Mouse (Mus musculus) kidney, adult 9 months (tissue): ENCODE results near the gene Wnt9b.

ENCODE experiments used
- DNase-seq: peaks from one replicate; pipeline ENCODE4 v3.0.0; 2022

Wnt9b gene

GRCm38 (mm10) chr11:103731594-103731993, 18.0 kb downstream of the Wnt9b start:
- DNase-seq: peak; percentile 45

GRCm38 (mm10) chr11:103729282-103729985, 20.2 kb downstream of the Wnt9b start:
- DNase-seq: peak; percentile 79

DNA sequence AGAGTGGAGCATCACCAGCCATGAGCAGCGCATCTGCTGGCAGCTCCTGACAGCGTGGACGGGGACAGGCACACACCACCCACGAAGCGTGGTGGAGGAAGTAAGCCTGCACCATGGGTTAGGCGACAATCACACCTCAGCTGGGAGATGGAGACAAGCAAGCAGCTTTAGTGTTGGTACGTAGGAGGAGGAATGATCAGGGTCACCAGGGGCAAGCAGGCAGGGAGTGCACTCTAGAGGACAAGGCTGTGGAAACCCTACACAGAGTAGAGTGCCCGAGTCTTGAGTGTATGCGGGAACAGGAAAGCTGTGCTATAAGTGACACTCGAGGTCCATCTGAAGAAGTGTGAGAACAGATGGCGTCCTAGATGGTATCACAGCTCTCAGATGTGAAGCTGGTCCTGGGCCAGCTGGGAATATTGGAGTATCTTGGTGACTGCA, 25.3 kb downstream of the Wnt9b start:
- DNase-seq: no peak

DNA sequence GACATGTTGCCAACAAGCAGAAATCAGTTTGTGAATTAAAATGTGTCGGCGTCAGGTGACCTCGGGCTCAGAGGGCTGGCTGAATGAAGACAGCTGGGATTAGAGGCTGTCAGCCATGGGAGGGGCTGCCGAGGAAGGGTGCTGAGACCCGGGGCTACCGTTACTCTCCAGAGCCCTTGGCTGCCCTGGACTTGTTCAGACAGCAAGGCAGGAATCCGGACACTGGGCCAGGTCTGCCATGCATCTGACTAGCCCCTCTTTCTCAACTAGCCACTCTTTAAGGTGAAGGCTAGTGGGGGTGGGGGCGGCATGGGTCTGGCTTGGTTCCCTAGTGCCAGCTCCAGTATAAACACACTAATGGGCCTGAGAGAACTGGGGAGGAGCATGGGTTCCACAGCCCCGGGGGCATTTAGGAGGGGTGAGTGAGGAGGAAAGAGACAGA, 27.6 kb downstream of the Wnt9b start:
- peak; percentile 51 for DNase-seq

- peak; percentile 62 for DNase-seq
These were observed 28.1 kb downstream of the Wnt9b start for GRCm38 (mm10) chr11:103721468-103722039.

DNA sequence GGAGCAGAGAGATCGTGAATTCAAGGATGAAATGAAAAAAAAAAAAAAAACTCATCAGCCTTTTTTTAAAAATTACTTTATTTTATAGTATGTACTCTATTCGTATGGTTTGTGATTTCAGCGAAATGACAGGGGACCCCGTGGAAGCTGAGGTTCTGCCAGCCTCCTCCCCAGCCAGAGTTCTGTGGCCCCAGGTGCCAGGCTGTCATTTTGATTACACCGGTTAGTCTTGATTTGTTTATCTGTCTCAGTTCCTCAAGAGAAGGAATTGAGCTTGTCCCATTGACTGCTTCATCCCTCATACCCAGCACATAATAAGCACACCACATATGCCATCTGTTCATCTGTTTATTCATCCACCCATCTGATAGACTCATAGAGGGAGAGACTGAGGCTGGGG, 30.2 kb downstream of the Wnt9b start:
- no peak for DNase-seq

- no peak for DNase-seq
These were observed 32.6 kb downstream of the Wnt9b start for GRCm38 (mm10) chr11:103716971-103717370.

DNA sequence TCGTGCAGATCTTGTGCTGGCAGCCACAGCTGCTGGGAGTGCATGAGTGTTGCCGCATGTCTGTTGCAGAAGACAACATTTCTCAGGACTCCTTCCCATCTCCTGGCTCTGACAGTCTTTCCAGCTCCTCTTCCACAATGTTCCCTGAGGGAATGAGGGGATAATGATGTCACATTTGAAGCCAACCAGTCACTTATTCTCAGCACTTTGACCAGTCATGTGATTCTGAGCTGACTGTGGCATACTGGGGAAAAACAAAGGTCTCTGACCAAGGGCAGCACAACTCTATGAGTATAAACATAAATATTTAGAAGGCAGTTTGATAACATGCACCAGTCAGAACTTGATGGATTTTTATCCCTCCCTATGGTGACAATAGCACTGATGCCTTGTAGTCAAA, 35.5 kb downstream of the Wnt9b start:
- peak; percentile 72 for DNase-seq

- DNase-seq: peak; percentile 49
These were observed 37.6 kb downstream of the Wnt9b start for GRCm38 (mm10) chr11:103711851-103712587.

DNA sequence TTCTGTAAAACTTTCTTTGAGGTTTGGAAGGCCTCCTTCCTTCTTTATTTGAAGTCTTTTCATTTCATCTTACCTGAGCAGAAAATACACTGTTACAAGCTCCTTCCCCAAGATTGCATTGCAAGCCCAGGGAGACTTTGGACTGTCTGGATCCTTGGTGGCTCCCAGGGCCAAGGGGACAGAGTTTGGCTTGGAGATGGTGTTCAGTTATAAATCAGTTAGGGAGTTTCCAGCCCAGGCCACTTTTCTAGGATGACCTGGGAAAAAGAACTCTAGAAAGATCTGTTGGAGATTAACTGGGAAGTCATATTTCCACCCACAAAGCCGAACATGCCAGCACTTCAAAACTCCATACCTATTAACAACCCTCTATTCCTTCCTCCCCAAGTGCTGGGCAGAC, 39.6 kb downstream of the Wnt9b start:
- DNase-seq: peak; percentile 80

DNA sequence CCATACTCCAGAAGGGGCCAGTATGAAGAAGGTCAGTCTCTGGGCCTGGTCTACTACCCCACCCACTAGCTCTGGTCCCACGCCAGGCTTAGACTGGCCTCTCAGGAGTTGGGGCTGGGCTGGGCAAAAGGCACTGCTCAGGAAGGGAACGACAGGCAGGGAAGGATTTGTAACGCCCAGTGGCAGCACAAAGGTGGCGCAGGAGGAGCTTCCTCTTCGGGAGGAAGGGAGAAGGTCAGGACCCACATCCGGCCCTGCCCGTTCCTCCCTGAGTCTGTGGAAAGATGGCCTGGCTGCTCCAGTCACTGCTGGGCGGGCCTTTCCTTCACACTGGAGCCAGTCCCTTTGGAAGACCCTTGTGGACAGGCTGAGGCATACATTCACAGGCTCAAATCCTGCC, 42.6 kb downstream of the Wnt9b start:
- peak; percentile 86 for DNase-seq

DNA sequence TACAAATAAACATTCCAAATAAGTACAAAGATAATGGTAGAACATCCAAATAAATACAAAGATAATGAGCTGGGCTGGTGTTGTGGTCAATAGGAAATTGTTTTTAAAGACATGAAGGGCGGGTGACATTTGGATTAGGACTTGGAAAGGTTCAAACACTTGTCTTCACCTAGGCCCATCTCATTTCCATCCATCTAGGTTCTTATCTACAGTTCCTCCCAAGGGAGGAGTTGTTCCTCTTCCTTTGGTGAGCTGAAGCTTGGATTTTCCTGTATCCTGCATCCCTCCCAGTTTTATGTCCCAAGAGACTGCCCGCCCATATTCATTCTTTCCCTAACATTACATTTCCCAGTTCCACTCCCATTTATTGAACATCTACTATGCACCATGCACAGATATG, 51.4 kb downstream of the Wnt9b start:
- no peak for DNase-seq

DNA sequence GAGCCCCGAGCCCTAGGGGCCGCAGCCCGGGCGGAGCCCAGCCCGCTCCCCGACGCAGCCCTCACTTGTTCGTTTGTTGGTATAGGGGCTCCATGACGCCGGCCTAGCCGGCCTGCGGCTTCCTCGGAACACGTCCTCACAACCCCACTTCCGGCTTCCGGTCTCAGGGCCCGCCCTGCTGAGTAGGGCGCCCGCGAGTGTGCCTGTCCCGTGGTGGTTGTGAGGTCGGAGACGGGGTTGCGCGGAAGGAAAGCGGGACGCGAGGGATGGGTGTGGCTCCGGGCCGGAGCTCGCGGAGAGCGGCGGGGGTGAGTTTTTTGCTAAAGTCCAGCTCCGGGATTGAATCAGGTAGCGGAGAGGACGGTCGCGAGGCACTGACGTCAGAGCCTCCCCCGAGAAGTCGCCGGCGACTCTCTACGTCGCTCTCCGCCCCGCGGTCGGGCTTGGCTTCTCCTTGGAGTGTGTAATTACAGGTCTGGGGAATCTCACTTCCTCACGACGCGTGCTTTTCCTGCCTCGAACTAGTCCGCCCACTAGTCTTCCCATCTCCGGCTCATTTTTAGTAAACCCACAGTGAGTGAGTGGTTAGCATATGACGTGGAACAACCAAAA, 52.0 kb downstream of the Wnt9b start, which contains the start of gene Gosr2:
Gene Gosr2 (minus strand): TSS at position 334 of the 612 bp plus-strand sequence.
- peak; percentile 94 for DNase-seq

DNA sequence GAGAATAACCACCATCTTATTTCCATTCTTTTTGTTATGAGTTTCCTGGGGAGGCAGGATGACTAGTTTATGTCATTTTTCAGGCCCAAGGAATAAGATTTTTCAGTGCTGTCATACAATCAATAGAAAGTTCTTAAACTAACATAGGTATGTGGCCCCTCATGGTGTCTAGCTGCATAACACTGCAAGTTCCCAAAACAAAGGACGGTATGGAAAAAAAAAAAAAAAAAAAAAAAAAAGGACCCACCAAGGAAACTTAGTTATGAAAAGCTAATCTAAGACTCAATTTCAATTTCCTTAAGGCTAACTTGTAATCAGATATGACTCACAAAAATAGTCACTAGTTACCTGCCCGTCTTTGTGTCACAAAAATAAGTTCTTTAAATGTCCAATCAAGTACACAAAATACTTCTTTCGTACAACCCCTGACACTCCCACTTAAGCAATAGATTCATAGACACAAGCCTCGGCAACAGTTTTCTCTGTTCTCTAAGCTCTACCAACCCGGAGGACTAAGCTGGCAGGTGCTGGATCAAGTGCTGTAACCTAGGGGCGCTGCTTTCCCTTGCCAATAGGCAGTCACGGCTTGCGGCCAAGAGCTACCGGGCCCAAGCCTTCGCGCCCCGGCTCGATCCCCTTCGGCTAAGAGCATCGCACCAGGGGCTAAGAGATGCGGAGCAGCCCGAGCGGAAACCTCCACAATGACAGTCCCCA, 52.6 kb downstream of the Wnt9b start:
- no peak for DNase-seq

- DNase-seq: no peak
These were observed 56.4 kb downstream of the Wnt9b start for GRCm38 (mm10) chr11:103693241-103693640.

- DNase-seq: no peak
These were observed 58.6 kb downstream of the Wnt9b start for GRCm38 (mm10) chr11:103691036-103691435.

DNA sequence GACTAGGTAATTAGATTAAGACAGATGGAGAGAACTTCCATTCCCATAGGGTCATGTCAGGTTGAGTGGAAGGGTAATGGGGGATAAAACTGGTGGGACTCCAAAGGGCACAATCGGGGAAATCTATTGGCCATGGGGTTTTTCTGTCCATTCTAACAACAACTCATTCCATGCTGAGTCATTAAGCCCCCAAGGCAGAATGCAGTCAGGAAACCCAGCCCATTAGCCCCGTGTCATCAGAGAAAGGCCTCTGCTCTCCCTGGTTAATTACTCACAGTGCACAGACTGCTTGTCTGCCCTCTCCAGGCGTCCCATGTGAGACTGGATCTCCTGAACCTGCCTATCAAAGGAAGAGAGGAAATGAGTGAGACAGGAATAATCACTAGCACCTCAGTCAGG, 60.6 kb downstream of the Wnt9b start:
- DNase-seq: peak; percentile 34

GRCm38 (mm10) chr11:103688271-103688979, 61.2 kb downstream of the Wnt9b start:
- no peak for DNase-seq

DNA sequence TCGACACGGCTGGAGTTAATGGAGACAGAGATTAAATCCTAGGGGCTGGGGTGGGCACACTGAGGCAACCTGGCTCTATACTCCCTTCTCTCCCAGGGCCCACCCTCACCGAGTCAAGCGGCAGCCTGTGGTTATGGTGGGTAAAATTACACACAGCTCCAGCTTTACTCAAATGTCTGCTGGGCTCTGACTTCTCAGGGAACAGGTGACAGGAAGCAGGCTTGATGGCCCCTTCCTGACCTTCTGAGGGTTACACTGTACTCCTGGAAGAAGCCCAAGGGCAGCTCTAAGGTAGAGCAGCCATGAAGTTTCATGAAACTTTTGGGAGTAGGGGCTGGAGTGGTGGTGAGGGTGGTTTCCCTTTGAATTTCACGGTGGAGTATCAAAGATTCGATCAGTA, 62.9 kb downstream of the Wnt9b start:
- DNase-seq: no peak

DNA sequence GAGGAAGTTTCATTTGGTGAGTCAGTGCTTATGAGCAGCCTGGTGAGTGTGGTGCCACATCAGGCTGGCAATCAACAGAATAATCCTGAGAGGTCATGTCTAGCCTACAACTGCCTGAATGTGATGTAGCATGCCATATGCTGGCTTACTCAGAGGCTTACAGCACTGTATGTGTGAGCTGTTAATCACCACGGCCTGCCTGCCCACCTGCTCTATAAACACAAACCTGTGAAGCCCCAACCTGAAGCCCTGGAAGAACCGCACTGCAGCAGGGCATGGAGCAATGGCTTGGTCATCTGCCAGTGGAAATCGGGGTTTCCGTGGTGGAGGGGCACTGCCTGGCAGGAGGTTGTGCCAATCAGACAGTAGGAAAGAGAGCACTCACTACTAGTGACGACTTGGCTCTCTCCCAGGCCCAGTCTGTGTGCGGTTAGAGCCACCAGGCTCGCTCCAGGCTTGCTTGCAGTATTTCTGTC, 64.3 kb downstream of the Wnt9b start:
- DNase-seq: no peak

DNA sequence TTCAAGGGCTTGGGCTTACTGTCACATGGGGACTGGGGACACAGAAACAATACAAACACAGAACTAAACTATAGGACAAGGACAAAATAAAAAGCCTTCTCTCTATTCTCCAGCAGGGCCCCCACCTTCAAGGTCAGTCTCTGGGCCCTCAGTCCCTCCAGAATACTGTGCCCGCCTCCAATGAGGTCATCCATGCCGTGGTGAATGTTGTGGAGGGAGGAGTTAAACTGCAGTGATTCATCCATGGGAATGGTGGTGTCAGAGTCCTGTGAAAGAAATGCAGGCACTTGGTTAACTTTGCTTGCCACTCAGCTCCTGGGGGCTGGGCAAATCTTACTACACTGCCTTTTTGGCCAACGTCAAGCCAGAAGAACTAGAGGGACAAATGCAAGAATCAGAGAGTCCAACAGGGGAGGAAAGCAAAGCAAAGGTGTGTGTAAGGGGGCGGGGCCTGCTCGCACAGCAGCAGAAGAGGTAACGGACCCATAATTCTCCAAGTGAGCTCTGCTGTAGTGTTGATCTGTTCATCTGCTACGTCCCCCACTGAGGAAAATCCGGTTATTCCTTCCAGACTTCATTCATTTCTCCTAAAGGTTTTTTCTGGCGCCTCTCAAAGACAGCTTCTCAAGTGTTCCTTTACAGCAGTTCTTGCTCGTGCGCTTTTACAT, 65.8 kb downstream of the Wnt9b start:
- no peak for DNase-seq
